Mouse (Mus musculus): ENCODE measurements around the gene Gng8. TPM values are rescaled to one million over a fixed set of nuclear protein-coding genes. Genes with fewer than 3 reads are reported as not detected.

The Gng8 gene
- polyA plus RNA-seq, 1 experiment from 2014 or later, result 24.1 TPM

DNA sequence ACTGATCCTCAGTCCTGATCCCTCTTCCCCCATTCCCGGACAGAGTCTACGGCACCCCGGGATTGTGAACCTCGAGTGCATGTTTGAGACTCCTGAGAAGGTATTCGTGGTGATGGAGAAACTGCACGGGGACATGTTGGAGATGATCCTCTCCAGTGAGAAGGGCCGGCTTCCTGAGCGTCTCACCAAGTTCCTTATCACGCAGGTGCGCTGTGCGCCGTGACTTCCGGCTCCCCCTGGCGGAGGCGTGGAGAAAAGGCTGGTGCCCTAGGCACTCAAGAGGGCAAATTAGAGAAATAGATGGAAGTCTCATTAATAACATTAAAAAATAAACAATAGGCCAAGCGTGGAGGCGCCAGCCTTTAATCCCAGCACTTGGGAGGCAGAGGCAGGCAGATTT lies 33.2 kb upstream of the Gng8 start:
- ATAC-seq (ENCODE audit: low read depth), result no peak
- no peak overlapping the region for H3K27ac ChIP-seq (replicated peaks)
- H3K36me3 ChIP-seq, result peaks cover 51% of the 10 kb centered on the region
- no peaks in the 10 kb centered on the region for H3K27me3 ChIP-seq
- no peaks in the 10 kb centered on the region for H3K9me3 ChIP-seq
- no peak overlapping the region for H3K4me2 ChIP-seq
- H3K4me3 ChIP-seq, result no peak overlapping the region
- H3K4me1 ChIP-seq (replicated peaks), result no peaks in the 10 kb centered on the region
- no peak overlapping the region for H3K9ac ChIP-seq
- WGBS, result 18% methylated on average over 17 of the region's 17 CpGs

DNA sequence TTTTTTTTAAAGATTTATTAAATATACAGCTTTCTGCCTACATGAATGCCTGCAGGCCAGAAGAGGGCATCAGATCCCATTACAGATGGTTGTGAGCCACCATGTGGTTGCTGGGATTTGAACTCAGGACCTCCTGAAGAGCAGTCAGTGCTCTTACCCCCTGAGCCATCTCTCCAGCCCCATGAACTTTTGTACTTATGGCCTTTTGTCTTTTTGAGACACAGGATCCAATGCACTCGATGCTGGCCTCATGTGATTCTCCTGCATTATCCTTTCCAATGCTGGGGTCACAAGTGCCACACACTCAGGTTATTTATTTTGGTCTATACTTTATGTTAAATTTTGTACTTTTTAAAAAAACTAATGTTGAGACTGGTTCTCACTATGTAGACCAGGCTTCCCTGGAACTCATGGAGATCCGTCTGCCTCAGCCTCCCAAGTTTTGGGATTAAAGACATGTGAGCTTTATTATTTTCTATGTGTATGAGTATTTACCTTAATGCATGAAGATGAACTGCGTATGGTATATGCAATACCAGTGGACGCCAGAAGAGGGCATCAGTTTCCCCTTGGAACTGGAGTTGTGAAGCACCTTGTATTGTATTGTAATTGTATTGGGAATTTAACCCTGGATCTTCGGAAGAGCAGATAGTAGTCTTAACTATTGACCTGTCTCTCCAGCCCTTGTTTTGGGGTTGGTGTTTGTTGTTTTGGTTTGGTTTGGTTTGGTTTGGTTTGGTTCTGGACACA lies 31.5 kb upstream of the Gng8 start:
- no peak overlapping the region for H3K27ac ChIP-seq (replicated peaks)
- H3K27me3 ChIP-seq, result no peaks in the 10 kb centered on the region
- H3K9ac ChIP-seq, result no peak overlapping the region
- H3K4me3 ChIP-seq, result no peak overlapping the region
- H3K4me1 ChIP-seq (replicated peaks), result no peaks in the 10 kb centered on the region
- H3K36me3 ChIP-seq, result peaks cover 50% of the 10 kb centered on the region
- no peak for ATAC-seq (ENCODE audit: low read depth)
- no peak overlapping the region for H3K4me2 ChIP-seq
- 26% methylated on average over 5 of the region's 5 CpGs for WGBS
- H3K9me3 ChIP-seq, result no peaks in the 10 kb centered on the region

DNA sequence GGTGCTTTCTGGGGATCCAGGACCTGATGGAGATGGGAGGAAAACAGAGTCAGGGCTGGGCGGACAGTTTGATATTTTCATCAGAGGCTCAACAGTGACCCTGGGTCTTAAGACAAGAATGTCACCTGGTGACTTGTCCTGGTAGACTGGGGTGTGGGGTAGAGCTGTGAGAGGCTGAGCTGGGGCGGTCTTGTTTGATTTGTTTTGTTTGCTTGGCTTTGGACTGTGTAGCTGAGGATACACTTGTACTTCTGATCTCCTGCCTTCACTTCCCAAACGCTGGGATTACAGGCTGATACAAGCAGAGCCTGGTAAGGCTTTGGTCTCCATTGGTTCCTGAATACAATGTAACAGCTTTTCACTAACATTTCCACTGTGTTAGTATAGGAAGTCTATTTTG lies 24.1 kb upstream of the Gng8 start:
- H3K27me3 ChIP-seq, result no peaks in the 10 kb centered on the region
- no peaks in the 10 kb centered on the region for H3K9me3 ChIP-seq
- no peak overlapping the region for H3K9ac ChIP-seq
- no peak overlapping the region for H3K4me3 ChIP-seq
- ATAC-seq (ENCODE audit: low read depth), result no peak
- 91% methylated on average over 3 of the region's 3 CpGs for WGBS
- peaks cover 15% of the 10 kb centered on the region for H3K4me1 ChIP-seq (replicated peaks)
- no peak overlapping the region for H3K4me2 ChIP-seq
- no peak overlapping the region for H3K27ac ChIP-seq (replicated peaks)
- H3K36me3 ChIP-seq, result peaks cover 45% of the 10 kb centered on the region

- H3K9ac ChIP-seq, result peak overlapping the region; percentile 69
- H3K9me3 ChIP-seq, result no peaks in the 10 kb centered on the region
- no peaks in the 10 kb centered on the region for H3K27me3 ChIP-seq
- peak overlapping the region; percentile 36 for H3K4me3 ChIP-seq
- peak; percentile 97 for ATAC-seq (ENCODE audit: low read depth)
- peaks cover 32% of the 10 kb centered on the region for H3K36me3 ChIP-seq
- H3K27ac ChIP-seq (replicated peaks), result peak overlapping the region; percentile 86
- H3K4me2 ChIP-seq, result peak overlapping the region; percentile 58
- H3K4me1 ChIP-seq (replicated peaks), result peaks cover 32% of the 10 kb centered on the region
- WGBS, result 12% methylated on average over 16 of the region's 16 CpGs
These were observed 22.1 kb upstream of the Gng8 start for GRCm38 (mm10) chr7:16869497-16869896.

DNA sequence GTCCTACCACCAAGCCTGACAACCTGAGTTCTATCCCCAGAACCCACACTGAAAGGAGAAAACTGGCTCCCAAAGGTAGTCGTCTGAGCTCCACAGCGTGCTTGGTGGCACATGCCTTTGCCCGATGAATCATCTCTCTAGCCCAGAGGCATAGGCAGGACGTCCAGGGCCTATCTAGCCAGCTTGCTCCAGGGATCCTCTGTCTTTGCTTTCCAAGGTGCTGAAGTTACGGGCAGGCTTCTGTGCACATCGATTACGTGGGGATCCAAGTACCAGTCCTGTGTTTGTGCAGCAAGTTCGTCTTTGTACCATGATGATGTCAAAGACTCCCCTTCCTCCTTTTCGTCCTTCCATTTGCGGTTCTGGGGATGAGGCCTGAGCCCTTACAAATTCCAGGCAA lies 20.0 kb upstream of the Gng8 start:
- Histone ChIP-seq H3K4me2 (no peak overlapping the region), H3K27me3 (no peaks in the 10 kb centered on the region), H3K36me3 (peaks cover 16% of the 10 kb centered on the region), H3K4me1 (replicated peaks) (peaks cover 44% of the 10 kb centered on the region), H3K9me3 (no peaks in the 10 kb centered on the region), H3K4me3 (no peak overlapping the region), H3K9ac (no peak overlapping the region), H3K27ac (replicated peaks) (no peak overlapping the region)
- ATAC-seq (ENCODE audit: low read depth), result no peak
- WGBS, result 87% methylated on average over 10 of the region's 10 CpGs

DNA sequence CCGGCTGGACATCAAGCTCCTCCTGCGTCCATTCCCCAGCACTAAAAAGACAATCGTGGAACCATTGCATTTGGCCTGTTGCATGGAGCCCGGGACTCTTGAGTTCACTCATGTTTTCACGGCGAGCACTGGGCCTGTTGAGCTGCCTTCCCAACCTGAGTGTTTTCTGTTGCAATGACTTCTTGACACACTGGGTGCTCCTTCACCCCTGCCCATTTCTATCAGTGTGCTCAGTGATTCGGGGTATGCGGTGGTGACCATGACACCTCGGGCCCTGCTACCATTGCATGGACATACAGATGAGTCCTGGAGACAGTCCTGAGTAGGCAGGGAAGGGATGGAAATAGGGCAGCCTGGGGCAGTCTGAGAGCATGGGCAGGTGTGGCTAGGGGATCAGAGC lies 19.1 kb upstream of the Gng8 start:
- Histone ChIP-seq H3K4me3 (no peak overlapping the region), H3K36me3 (peaks cover 13% of the 10 kb centered on the region), H3K27me3 (no peaks in the 10 kb centered on the region), H3K4me2 (no peak overlapping the region), H3K9ac (no peak overlapping the region), H3K9me3 (no peaks in the 10 kb centered on the region), H3K4me1 (replicated peaks) (peaks cover 51% of the 10 kb centered on the region), H3K27ac (replicated peaks) (no peak overlapping the region)
- ATAC-seq (ENCODE audit: low read depth), result no peak
- WGBS, result 92% methylated on average over 9 of the region's 9 CpGs

GRCm38 (mm10) chr7:16873392-16873791 lies 18.2 kb upstream of the Gng8 start:
- no peaks in the 10 kb centered on the region for H3K27me3 ChIP-seq
- H3K4me2 ChIP-seq, result 0 out of 2 replicates have a peak overlapping the region, but pooled peaks have one; percentile 45
- H3K4me1 ChIP-seq (replicated peaks), result peaks cover 51% of the 10 kb centered on the region
- no peak for ATAC-seq (ENCODE audit: low read depth)
- peaks cover 10% of the 10 kb centered on the region; the same call in 1 of the 2 replicates for H3K36me3 ChIP-seq
- H3K4me3 ChIP-seq, result 0 out of 2 replicates have a peak overlapping the region, but pooled peaks have one; percentile 64
- WGBS, result 93% methylated on average over 4 of the region's 4 CpGs
- H3K9me3 ChIP-seq, result no peaks in the 10 kb centered on the region
- H3K27ac ChIP-seq (replicated peaks), result no peak overlapping the region
- no peak overlapping the region for H3K9ac ChIP-seq

DNA sequence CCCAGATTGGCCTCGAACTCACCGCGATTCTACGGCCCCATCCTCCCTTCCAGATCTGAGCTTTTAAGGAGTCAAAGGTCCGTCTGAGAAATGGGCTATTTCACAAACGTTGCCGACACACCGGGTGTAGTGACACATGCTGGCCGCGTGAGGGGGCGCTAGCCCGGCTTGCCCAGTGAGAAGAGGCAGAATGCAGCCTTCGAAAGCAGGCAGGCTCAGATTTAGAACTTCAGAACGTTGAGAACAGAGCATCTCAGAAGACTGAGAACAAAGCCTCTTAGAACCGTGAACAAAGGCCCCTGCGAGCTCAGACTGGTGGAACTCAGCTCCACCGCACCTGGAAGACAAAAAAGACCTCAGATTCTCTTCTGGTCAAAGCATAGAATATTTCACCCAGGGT lies 17.4 kb upstream of the Gng8 start:
- Histone ChIP-seq H3K27me3 (no peaks in the 10 kb centered on the region), H3K36me3 (peaks cover 12% of the 10 kb centered on the region; the same call in 1 of the 2 replicates), H3K27ac (replicated peaks) (peak overlapping the region; percentile 90), H3K4me3 (peak overlapping the region; percentile 64), H3K9me3 (no peaks in the 10 kb centered on the region), H3K4me1 (replicated peaks) (peaks cover 50% of the 10 kb centered on the region), H3K4me2 (peak overlapping the region; percentile 45), H3K9ac (0 out of 2 replicates have a peak overlapping the region, but pooled peaks have one; percentile 38)
- WGBS, result 7% methylated on average over 17 of the region's 17 CpGs
- ATAC-seq (ENCODE audit: low read depth), result no peak

DNA sequence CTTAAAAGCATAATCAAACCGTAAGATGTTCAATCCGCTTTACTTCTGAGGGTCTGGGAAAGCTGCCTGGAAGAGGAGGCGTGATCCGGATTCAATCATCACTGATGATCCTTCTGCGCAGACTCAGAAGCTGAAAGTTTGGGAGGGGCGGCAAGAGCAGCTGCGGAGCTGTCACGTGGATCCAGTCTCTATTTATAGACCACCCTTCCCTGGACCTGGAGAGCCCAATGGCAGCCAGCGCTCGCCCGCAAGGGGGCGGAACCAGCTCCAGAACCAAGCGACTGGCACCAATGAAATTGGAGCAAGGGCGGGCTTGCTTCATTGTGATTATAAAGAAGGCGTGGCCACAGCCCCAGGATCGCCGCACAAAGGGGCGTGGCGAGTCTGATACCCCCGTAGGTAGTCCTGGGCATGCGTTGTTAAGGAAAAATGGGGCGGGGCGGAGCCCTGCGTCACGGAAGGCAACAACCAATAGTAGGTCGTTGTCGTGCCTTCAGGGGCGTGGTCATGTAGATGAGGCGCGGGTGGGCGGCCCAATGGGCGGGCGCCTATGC lies 16.8 kb upstream of the Gng8 start:
- peaks cover 47% of the 10 kb centered on the region for H3K4me1 ChIP-seq (replicated peaks)
- WGBS, result under 1% methylated on average over 33 of the region's 33 CpGs
- peak; percentile 96 for ATAC-seq (ENCODE audit: low read depth)
- H3K9me3 ChIP-seq, result no peaks in the 10 kb centered on the region
- no peaks in the 10 kb centered on the region for H3K27me3 ChIP-seq
- H3K4me2 ChIP-seq, result peak overlapping the region; percentile 85
- H3K4me3 ChIP-seq, result peak overlapping the region; percentile 64
- peak overlapping the region; percentile 91 for H3K9ac ChIP-seq
- peaks cover 16% of the 10 kb centered on the region; the same call in 1 of the 2 replicates for H3K36me3 ChIP-seq
- H3K27ac ChIP-seq (replicated peaks), result peak overlapping the region; percentile 90

- H3K4me3 ChIP-seq, result peak within 1 kb of the TSS; percentile 64
- H3K4me1 ChIP-seq (replicated peaks), result peaks cover 47% of the 10 kb centered on the region
- 0% methylated on average over 1 of the region's 1 CpGs for WGBS
- no peaks in the 10 kb centered on the region for H3K9me3 ChIP-seq
- H3K4me2 ChIP-seq, result peak within 1 kb of the TSS; percentile 85
- H3K27ac ChIP-seq (replicated peaks), result peak within 1 kb of the TSS; percentile 90
- H3K27me3 ChIP-seq, result no peaks in the 10 kb centered on the region
- peak within 1 kb of the TSS; percentile 91 for H3K9ac ChIP-seq
- ATAC-seq (ENCODE audit: low read depth), result no peak
- peaks cover 13% of the 10 kb centered on the region; the same call in 1 of the 2 replicates for H3K36me3 ChIP-seq
These were observed 16.5 kb upstream of the Gng8 start, which contains the start of gene Dact3 for GRCm38 (mm10) chr7:16875310-16875325. Gene Dact3 (plus strand): TSS chr7:16875317.

- WGBS, result under 1% methylated on average over 34 of the region's 42 CpGs
These were observed 16.3 kb upstream of the Gng8 start for GRCm38 (mm10) chr7:16875326-16875725.

GRCm38 (mm10) chr7:16876006-16876405 lies 15.6 kb upstream of the Gng8 start:
- peak overlapping the region; percentile 91 for H3K9ac ChIP-seq
- peak overlapping the region; percentile 64 for H3K4me3 ChIP-seq
- 7% methylated on average over 11 of the region's 11 CpGs for WGBS
- H3K4me1 ChIP-seq (replicated peaks), result peaks cover 53% of the 10 kb centered on the region
- peak overlapping the region; percentile 85 for H3K4me2 ChIP-seq
- peaks cover 13% of the 10 kb centered on the region; the same call in 1 of the 2 replicates for H3K36me3 ChIP-seq
- H3K27ac ChIP-seq (replicated peaks), result peak overlapping the region; percentile 87; the same call in 1 of the 2 replicates
- ATAC-seq (ENCODE audit: low read depth), result no peak
- no peaks in the 10 kb centered on the region for H3K27me3 ChIP-seq
- no peaks in the 10 kb centered on the region for H3K9me3 ChIP-seq

More at GRCm38 (mm10) chr7:16875326-16875725, 16.3 kb upstream of the Gng8 start:
- Histone ChIP-seq H3K36me3 (peaks cover 13% of the 10 kb centered on the region; the same call in 1 of the 2 replicates), H3K4me3 (peak overlapping the region; percentile 64), H3K4me1 (replicated peaks) (peaks cover 47% of the 10 kb centered on the region), H3K9ac (peak overlapping the region; percentile 91), H3K4me2 (peak overlapping the region; percentile 85), H3K9me3 (no peaks in the 10 kb centered on the region), H3K27ac (replicated peaks) (peak overlapping the region; percentile 87), H3K27me3 (no peaks in the 10 kb centered on the region)
- peak; percentile 57 for ATAC-seq (ENCODE audit: low read depth)

DNA sequence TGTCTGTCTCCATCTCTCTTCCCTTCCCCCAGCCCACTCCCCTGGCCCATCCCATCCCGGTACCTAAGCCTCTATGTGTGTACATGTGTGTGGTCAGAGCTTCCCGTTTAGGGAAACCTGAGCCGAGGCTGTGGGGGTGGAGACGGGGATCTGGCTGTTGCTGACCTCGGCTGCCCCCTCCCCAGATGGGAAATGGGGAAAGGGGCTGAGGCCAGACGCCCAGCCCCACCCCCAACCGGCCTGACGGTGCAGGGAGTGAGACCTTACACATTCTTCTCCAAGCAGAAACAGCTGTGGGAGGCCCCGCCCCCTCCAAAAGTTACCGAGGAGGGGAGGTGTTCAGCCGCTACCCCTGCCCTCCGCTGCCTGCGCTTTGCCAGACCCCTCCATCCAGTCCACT lies 15.0 kb upstream of the Gng8 start:
- peaks cover 14% of the 10 kb centered on the region for H3K36me3 ChIP-seq
- H3K9me3 ChIP-seq, result no peaks in the 10 kb centered on the region
- H3K27me3 ChIP-seq, result no peaks in the 10 kb centered on the region
- H3K27ac ChIP-seq (replicated peaks), result peak overlapping the region; percentile 24; the same call in 1 of the 2 replicates
- H3K4me1 ChIP-seq (replicated peaks), result peaks cover 54% of the 10 kb centered on the region
- peak overlapping the region; percentile 85 for H3K4me2 ChIP-seq
- peak overlapping the region; percentile 64 for H3K4me3 ChIP-seq
- WGBS, result 2% methylated on average over 13 of the region's 13 CpGs
- peak overlapping the region; percentile 91 for H3K9ac ChIP-seq
- ATAC-seq (ENCODE audit: low read depth), result no peak

All from neural tube, embryonic 13.5 days (tissue).